Mouse (Mus musculus) lung, adult 2 months (tissue): Measurements from ENCODE around the gene Hoxb2.

ENCODE experiments used
- CTCF ChIP-seq: fragments of 200-500 bp; IDR thresholded peaks from 2 replicates; pipeline ENCODE4 v1.5.1; 2011; ENCODE audit warnings: mild to moderate bottlenecking, low read length, control low read depth; ENCODE audit not compliant: insufficient read depth
- POLR2A ChIP-seq: fragments of 200-500 bp; IDR thresholded peaks from 2 replicates; pipeline ENCODE4 v1.6.1; 2011; ENCODE audit warnings: low read depth, mild to moderate bottlenecking, control low read depth, low read length, borderline replicate concordance; ENCODE audit errors: extremely low read depth

- TF ChIP-seq POLR2A (no peak), CTCF (no peak)
Observed at GRCm38 (mm10) chr11:96369140-96369539, 18.8 kb downstream of the Hoxb2 start.
